Mouse (Mus musculus) brain, embryonic 14.5 days (tissue): ENCODE results near the gene Mapkapk2. TPM values are rescaled to one million over a fixed set of nuclear protein-coding genes. Genes with fewer than 3 reads are reported as not detected.

Source experiments
- DNase-seq: peaks from one replicate; pipeline ENCODE4 v3.0.0-alpha.2; 2011; ENCODE audit warnings: low read depth
- CTCF ChIP-seq: fragments of 200-500 bp; IDR thresholded peaks from 2 replicates; pipeline ENCODE4 v1.5.1; 2012; ENCODE audit warnings: inconsistent platforms, mild to moderate bottlenecking, moderate library complexity, borderline replicate concordance; ENCODE audit not compliant: insufficient read depth, insufficient read length; ENCODE audit errors: extremely low read depth
- POLR2A ChIP-seq: fragments of 200-500 bp; IDR thresholded peaks from 2 replicates; pipeline ENCODE4 v1.6.1; 2012; ENCODE audit warnings: mild to moderate bottlenecking, inconsistent platforms, borderline replicate concordance; ENCODE audit not compliant: poor library complexity, insufficient read depth, insufficient read length, severe bottlenecking; ENCODE audit errors: extremely low read depth
- polyA plus RNA-seq: library from polyadenylated mRNA; depleted of rRNA; stranded (reverse); fragments of >200 nt; gene quantifications from 2 replicates; pipeline ENCODE4 v1.2.3, GENCODE M21; 2012

Gene Mapkapk2
- polyA plus RNA-seq, 1 experiment, result 50.5 TPM

DNA sequence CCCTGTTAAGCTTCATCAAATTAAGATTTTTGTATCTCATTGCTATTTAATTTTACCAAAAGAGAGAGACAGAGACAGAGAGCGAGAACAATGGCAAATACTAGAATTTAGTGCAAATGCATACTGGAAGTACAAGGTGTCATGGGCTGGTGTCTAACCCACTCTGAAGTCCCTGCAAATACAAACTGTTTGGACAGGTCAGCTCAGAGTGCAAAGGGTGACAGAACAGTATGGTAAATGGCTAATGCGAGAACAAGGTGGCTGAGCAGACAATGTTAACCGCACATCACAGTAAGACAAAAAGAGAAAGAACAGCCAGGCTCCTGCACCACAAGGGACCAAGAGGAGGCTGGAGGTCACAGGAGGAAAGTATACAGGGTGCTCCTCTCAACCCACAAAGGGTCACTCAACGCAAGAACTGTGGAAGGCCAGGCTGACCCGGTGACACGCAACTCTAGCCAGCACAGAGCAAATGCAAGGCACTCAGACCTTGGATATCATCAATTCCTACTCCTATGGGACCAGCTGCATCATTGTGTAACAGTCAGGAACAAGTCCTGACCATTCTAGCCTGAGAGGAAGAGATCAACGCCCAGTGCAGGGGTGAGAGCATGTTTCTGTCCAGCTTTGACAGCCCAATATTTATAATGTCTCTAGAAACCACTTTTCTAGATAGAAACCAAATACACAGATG is 22.4 kb downstream of the Mapkapk2 start:
- no peak for DNase-seq
- no peak for TF ChIP-seq POLR2A
- TF ChIP-seq CTCF, result no peak

GRCm38 (mm10) chr1:131074524-131074938 is 23.1 kb downstream of the Mapkapk2 start:
- DNase-seq, result peak; percentile 85
- TF ChIP-seq CTCF (no peak), POLR2A (no peak)

DNA sequence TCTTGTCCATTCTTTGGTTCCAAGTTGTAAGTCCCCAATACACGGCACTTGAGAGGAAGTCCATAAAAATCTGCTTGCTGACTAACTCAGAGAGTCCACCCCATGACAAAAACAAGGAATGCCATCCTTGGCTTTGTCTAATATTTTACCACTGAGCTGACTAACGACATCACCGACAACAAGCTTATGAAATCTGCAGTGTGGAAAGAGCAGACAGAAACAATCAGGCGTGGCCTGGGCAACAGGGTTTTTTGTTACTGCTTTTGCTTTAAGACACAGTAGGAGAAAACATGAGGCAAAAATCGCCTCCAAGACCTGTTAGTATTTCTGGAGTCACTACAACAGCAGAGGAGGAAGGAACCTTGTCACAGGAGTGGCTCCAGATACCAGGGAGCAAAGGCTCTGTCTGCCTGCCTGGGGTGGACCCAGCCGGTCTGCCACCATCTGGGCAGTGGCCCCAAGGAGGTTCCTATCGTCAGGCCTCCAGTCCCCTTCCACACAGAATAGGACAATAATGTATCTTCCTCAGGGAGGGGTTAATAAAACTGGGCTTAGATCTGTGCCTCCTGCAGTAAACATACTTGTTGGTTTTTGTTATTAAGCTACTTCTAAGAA is 25.1 kb downstream of the Mapkapk2 start:
- DNase-seq, result no peak
- TF ChIP-seq CTCF, result no peak
- TF ChIP-seq POLR2A, result no peak

GRCm38 (mm10) chr1:131069010-131069409 is 28.6 kb downstream of the Mapkapk2 start:
- no peak for TF ChIP-seq POLR2A
- DNase-seq, result no peak

DNA sequence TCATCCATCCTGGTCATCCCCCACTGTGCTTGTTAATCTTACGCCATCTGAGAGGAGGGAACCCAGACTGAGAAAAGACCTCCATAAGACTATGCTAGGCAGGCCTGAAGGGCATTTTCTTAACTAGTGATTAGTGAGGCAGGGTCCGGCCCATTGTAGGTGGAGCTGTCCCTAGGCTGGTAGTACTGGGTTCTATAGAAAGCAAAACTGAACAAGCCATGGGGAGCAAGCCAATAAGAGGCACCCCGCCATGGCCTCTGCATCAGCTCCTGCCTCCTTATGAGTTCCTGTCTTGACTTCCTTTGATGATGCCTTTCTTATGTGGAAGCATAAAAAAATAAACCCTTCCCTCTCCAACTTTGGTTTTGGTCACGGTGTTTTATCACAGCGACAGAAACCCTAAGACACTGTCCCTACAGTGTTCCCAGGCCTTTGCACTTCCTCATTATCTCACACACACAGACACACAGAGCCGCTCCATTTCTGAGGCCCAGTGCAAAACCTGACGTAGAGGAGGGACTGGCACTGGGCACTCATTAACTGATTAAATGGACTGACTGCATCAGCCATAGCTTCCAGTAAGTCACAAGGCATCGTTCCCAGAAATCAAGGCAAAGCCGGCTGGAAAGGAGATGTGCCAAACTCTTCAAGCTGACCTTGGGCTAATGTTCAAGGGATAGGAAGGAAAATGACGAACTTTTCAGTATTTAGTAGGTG is 29.5 kb downstream of the Mapkapk2 start:
- TF ChIP-seq POLR2A, result no peak
- no peak for TF ChIP-seq CTCF
- no peak for DNase-seq

GRCm38 (mm10) chr1:131064202-131064601 is 33.4 kb downstream of the Mapkapk2 start:
- TF ChIP-seq POLR2A (no peak), CTCF (no peak)
- DNase-seq, result peak; percentile 53

- no peak for TF ChIP-seq CTCF
- no peak for TF ChIP-seq POLR2A
- peak; percentile 53 for DNase-seq
These were observed 34.8 kb downstream of the Mapkapk2 start for GRCm38 (mm10) chr1:131062821-131063220.

DNA sequence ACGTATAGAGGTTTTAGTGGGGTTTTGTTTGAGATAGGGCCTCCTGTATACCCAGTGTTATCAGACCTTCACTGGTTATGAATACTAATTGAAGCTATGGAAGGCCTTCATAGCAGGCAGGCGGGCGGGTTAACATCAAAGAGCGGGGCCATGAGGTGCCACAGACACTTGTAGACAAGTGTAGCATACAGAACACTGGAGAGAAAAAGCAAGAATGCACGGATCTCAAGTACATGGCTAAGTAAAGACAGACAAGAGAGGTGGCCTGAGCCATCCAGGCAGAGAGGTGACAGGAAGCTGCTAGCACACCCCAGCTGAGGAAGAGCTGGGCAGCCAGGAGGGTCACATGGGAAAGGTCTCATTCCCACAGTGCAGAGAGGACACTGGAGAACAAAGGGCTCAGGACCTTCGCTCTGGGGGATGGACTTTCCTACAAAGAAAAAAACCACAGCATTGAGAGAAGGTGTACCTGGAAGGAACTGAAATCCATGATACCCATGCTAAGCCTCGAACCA is 35.8 kb downstream of the Mapkapk2 start:
- no peak for DNase-seq
- TF ChIP-seq POLR2A (no peak), CTCF (no peak)

- TF ChIP-seq CTCF (peak; percentile 69; the same call in 1 of the 2 replicates), POLR2A (no peak)
- DNase-seq, result peak; percentile 64
These were observed 37.1 kb downstream of the Mapkapk2 start for GRCm38 (mm10) chr1:131060290-131061253.

- no peak for TF ChIP-seq CTCF
- TF ChIP-seq POLR2A, result no peak
- no peak for DNase-seq
These were observed 37.8 kb downstream of the Mapkapk2 start for GRCm38 (mm10) chr1:131059841-131060240.
